Mouse (Mus musculus) spleen, adult 2 months (tissue): ENCODE results near the gene Panx3.

ENCODE experiments used
- CTCF ChIP-seq: fragments of 200-500 bp; IDR thresholded peaks from 2 replicates; pipeline ENCODE4 v1.5.1; 2011; ENCODE audit warnings: mild to moderate bottlenecking, inconsistent platforms; ENCODE audit not compliant: insufficient read depth, insufficient read length, insufficient replicate concordance; ENCODE audit errors: extremely low read depth
- POLR2A ChIP-seq: fragments of 200-500 bp; IDR thresholded peaks from 2 replicates; pipeline ENCODE4 v1.6.1; 2011; ENCODE audit warnings: low read depth, low read length, inconsistent platforms

DNA sequence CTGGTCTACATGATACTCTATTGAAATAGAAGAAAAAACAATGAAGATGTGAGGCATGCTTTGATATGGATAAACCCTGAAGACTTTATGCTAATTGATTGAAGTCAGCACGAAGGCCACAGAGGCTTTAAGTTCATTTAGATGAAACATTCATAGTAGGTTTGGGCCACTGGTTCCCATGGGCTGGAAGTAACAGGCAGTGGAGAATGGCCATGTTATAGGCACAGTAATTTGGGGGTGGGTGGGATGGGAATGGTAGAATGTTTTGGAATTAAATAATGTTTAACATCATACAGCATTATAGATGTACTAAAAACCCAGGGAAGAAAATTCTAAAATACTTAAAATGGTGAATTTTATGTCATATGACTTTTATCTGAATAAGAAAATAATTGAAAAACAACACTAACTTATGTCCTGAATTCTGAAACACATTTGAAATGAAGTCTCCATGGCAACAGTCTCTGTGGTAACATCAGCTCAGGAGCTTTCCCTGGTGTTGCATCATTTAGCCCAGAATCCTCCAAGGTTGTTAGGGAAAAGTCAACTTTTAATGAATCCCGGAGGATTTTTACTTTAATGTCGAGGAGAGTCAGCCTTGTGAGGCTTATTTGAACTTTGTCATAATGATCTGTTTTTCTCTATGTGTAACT is 18.4 kb upstream of the Panx3 start:
- TF ChIP-seq POLR2A (no peak), CTCF (no peak)
